Mouse (Mus musculus) liver, embryonic 14.5 days (tissue): ENCODE data around the gene Med14.

Experiments
- CTCF ChIP-seq: IDR thresholded peaks from 2 replicates; pipeline ENCODE4 v1.5.1; 2016; ENCODE audit warnings: antibody characterized with exemption, low read depth, control low read depth
- EP300 ChIP-seq: IDR thresholded peaks from 2 replicates; pipeline ENCODE4 v1.6.1; 2016; ENCODE audit warnings: antibody characterized with exemption, low read depth

GRCm38 (mm10) chrX:12686910-12687309 is 75.0 kb downstream of the Med14 start:
- no peak for TF ChIP-seq CTCF
- no peak for TF ChIP-seq EP300
